Mouse (Mus musculus) lung, embryonic 14.5 days (tissue): Measurements from ENCODE around the gene Cd247. TPM values are rescaled to one million over a fixed set of nuclear protein-coding genes. Genes with fewer than 3 reads are reported as not detected.
A peak's percentile ranks its signal among the peaks of the same experiment; 100 is the strongest.

Source experiments
- ATAC-seq: fragments of 200-750 bp; cut with Nextera tagmentation; 2 replicates; pipeline ENCODE4 v1.8.0; 2017; ENCODE audit warnings: mild to moderate bottlenecking, moderate TSS enrichment, moderate library complexity; ENCODE audit not compliant: insufficient read depth
- DNase-seq: peaks from one replicate; pipeline ENCODE4 v3.0.0-alpha.2; 2015
- H3K27ac ChIP-seq: fragments of 300-500 bp; sonication (generic); 2 replicates; pipeline ENCODE4 v1.5.1; 2014; ENCODE audit warnings: low read depth, mild to moderate bottlenecking, moderate library complexity
- H3K27me3 ChIP-seq: fragments of 300-500 bp; sonication (generic); 2 replicates; pipeline ENCODE4 v1.6.1; 2014; ENCODE audit warnings: low read length, control low read depth; ENCODE audit not compliant: insufficient read depth
- H3K36me3 ChIP-seq: fragments of 300-500 bp; sonication (generic); 2 replicates; pipeline ENCODE4 v1.6.1; 2014; ENCODE audit warnings: control low read depth; ENCODE audit not compliant: insufficient read depth
- H3K4me1 ChIP-seq: fragments of 300-500 bp; sonication (generic); 2 replicates; pipeline ENCODE4 v1.6.1; 2014; ENCODE audit warnings: antibody characterized with exemption, control low read depth; ENCODE audit not compliant: insufficient read depth
- H3K4me2 ChIP-seq: fragments of 300-500 bp; sonication (generic); 2 replicates; pipeline ENCODE4 v1.6.1; 2014; ENCODE audit warnings: mild to moderate bottlenecking
- H3K4me3 ChIP-seq: fragments of 300-500 bp; sonication (generic); 2 replicates; pipeline ENCODE4 v1.5.1; 2014; ENCODE audit warnings: low read depth, low read length
- H3K9ac ChIP-seq: fragments of 300-500 bp; sonication (generic); 2 replicates; pipeline ENCODE4 v1.6.1; 2014
- H3K9me3 ChIP-seq: fragments of 300-500 bp; sonication (generic); 2 replicates; pipeline ENCODE4 v1.6.1; 2016; ENCODE audit warnings: low read depth, low read length, control low read depth
- CTCF ChIP-seq: IDR thresholded peaks from 2 replicates; pipeline ENCODE4 v1.5.1; 2016; ENCODE audit warnings: antibody characterized with exemption, low read depth
- WGBS: fragments of 180-500 bp; shearing (Covaris S2); extraction: QIAGEN DNeasy Blood & Tissue Kit; methylation state at CpG from one replicate; pipeline ENCODE4 v1.1.7; 2014; 5-methylcytosine and 5-hydroxymethylcytosine counted together
- polyA plus RNA-seq: library from polyadenylated mRNA; unstranded; fragments of >200 nt; fragmentation: Nextera tagmentation; extraction: Ambion mirVana; gene quantifications from 2 replicates; pipeline ENCODE4 v1.2.1, GENCODE M21; 2014

The Cd247 gene
- polyA plus RNA-seq, 1 experiment from 2014 or later, result 1.5 TPM

GRCm38 (mm10) chr1:165853131-165853721 is 64.7 kb downstream of the Cd247 start:
- no peak overlapping the region for H3K4me2 ChIP-seq
- no peaks in the 10 kb centered on the region for H3K9me3 ChIP-seq
- no peaks in the 10 kb centered on the region for H3K36me3 ChIP-seq
- no peaks in the 10 kb centered on the region for H3K27me3 ChIP-seq
- ATAC-seq (no peak), DNase-seq (no peak)
- H3K27ac ChIP-seq, result no peak overlapping the region
- TF ChIP-seq CTCF, result no peak
- H3K4me1 ChIP-seq, result peaks cover 3% of the 10 kb centered on the region
- 59% methylated on average over 4 of the region's 4 CpGs for WGBS
- no peak overlapping the region for H3K9ac ChIP-seq
- H3K4me3 ChIP-seq, result no peak overlapping the region

- 48% methylated on average over 10 of the region's 10 CpGs for WGBS
- ATAC-seq (peak; percentile 28; the same call in 1 of the 2 replicates), DNase-seq (peak; percentile 87)
- H3K27me3 ChIP-seq, result no peaks in the 10 kb centered on the region
- no peak overlapping the region for H3K9ac ChIP-seq
- H3K4me2 ChIP-seq, result no peak overlapping the region
- TF ChIP-seq CTCF, result peak; percentile 90
- H3K27ac ChIP-seq, result no peak overlapping the region
- no peaks in the 10 kb centered on the region for H3K36me3 ChIP-seq
- peaks cover 3% of the 10 kb centered on the region for H3K4me1 ChIP-seq
- no peak overlapping the region for H3K4me3 ChIP-seq
- no peaks in the 10 kb centered on the region for H3K9me3 ChIP-seq
These were observed 65.4 kb downstream of the Cd247 start for GRCm38 (mm10) chr1:165853729-165854420.

GRCm38 (mm10) chr1:165855759-165856545 is 67.5 kb downstream of the Cd247 start:
- H3K27me3 ChIP-seq, result no peaks in the 10 kb centered on the region
- no peaks in the 10 kb centered on the region; the same call in none of the 2 replicates for H3K4me1 ChIP-seq
- H3K27ac ChIP-seq, result no peak overlapping the region
- no peaks in the 10 kb centered on the region for H3K36me3 ChIP-seq
- no peak overlapping the region for H3K9ac ChIP-seq
- no peak for DNase-seq
- WGBS, result 66% methylated on average over 9 of the region's 9 CpGs
- H3K9me3 ChIP-seq, result no peaks in the 10 kb centered on the region
- H3K4me2 ChIP-seq, result no peak overlapping the region
- TF ChIP-seq CTCF, result no peak
- no peak overlapping the region for H3K4me3 ChIP-seq
- ATAC-seq, result no peak

- no peak for TF ChIP-seq CTCF
- H3K4me2 ChIP-seq, result no peak overlapping the region
- no peaks in the 10 kb centered on the region for H3K9me3 ChIP-seq
- H3K4me3 ChIP-seq, result no peak overlapping the region
- no peaks in the 10 kb centered on the region for H3K36me3 ChIP-seq
- H3K27me3 ChIP-seq, result no peaks in the 10 kb centered on the region
- H3K9ac ChIP-seq, result no peak overlapping the region
- no peaks in the 10 kb centered on the region; the same call in none of the 2 replicates for H3K4me1 ChIP-seq
- 90% methylated on average over 11 of the region's 11 CpGs for WGBS
- no peak for DNase-seq
- H3K27ac ChIP-seq, result no peak overlapping the region
- no peak for ATAC-seq
These were observed 68.8 kb downstream of the Cd247 start for GRCm38 (mm10) chr1:165857279-165857678.

- peak; percentile 57 for TF ChIP-seq CTCF
- ATAC-seq (no peak), DNase-seq (peak; percentile 27)
- H3K4me3 ChIP-seq, result no peak overlapping the region
- no peaks in the 10 kb centered on the region for H3K27me3 ChIP-seq
- no peaks in the 10 kb centered on the region for H3K36me3 ChIP-seq
- H3K9ac ChIP-seq, result no peak overlapping the region
- 74% methylated on average over 5 of the region's 5 CpGs for WGBS
- no peaks in the 10 kb centered on the region for H3K9me3 ChIP-seq
- no peak overlapping the region for H3K4me2 ChIP-seq
- H3K27ac ChIP-seq, result no peak overlapping the region
- H3K4me1 ChIP-seq, result no peaks in the 10 kb centered on the region; the same call in 1 of the 2 replicates
These were observed 69.9 kb downstream of the Cd247 start for GRCm38 (mm10) chr1:165858356-165858755.

- Histone ChIP-seq H3K4me3 (no peak overlapping the region), H3K9ac (no peak overlapping the region), H3K9me3 (no peaks in the 10 kb centered on the region), H3K4me2 (no peak overlapping the region), H3K27ac (peak overlapping the region; percentile 46; the same call in 1 of the 2 replicates), H3K4me1 (no peaks in the 10 kb centered on the region; the same call in 1 of the 2 replicates), H3K27me3 (no peaks in the 10 kb centered on the region), H3K36me3 (no peaks in the 10 kb centered on the region)
- WGBS, result 55% methylated on average over 9 of the region's 9 CpGs
- TF ChIP-seq CTCF, result no peak
- ATAC-seq (peak; percentile 45; the same call in 1 of the 2 replicates), DNase-seq (peak; percentile 62)
These were observed 72.1 kb downstream of the Cd247 start for GRCm38 (mm10) chr1:165860373-165861234.
